Mouse (Mus musculus): Measurements from ENCODE around the gene Iqce. TPM values are rescaled to one million over a fixed set of nuclear protein-coding genes. Genes with fewer than 3 reads are reported as not detected.

The Iqce gene
- polyA plus RNA-seq, 1 experiment from 2014 or later: 29.4 TPM

- H3K27me3 ChIP-seq: no peaks in the 10 kb centered on the region
- no peaks in the 10 kb centered on the region for H3K36me3 ChIP-seq
- no peaks in the 10 kb centered on the region for H3K9me3 ChIP-seq
- H3K27ac ChIP-seq (replicated peaks): no peak overlapping the region
- peaks cover 13% of the 10 kb centered on the region for H3K4me1 ChIP-seq (replicated peaks)
- no peak overlapping the region for H3K9ac ChIP-seq
- 82% methylated on average over 15 of the region's 15 CpGs for WGBS
- H3K4me3 ChIP-seq: no peak overlapping the region
- H3K4me2 ChIP-seq: no peak overlapping the region
- ATAC-seq (ENCODE audit: low FRiP score, low read depth): no peak
Observed at GRCm38 (mm10) chr5:140654096-140654845, 47.9 kb downstream of the Iqce start.

- Histone ChIP-seq H3K4me2 (no peak overlapping the region), H3K27me3 (no peaks in the 10 kb centered on the region), H3K4me3 (no peak overlapping the region), H3K27ac (replicated peaks) (no peak overlapping the region), H3K9me3 (no peaks in the 10 kb centered on the region), H3K9ac (no peak overlapping the region), H3K36me3 (no peaks in the 10 kb centered on the region), H3K4me1 (replicated peaks) (peaks cover 14% of the 10 kb centered on the region)
- 63% methylated on average over 7 of the region's 7 CpGs for WGBS
- ATAC-seq (ENCODE audit: low FRiP score, low read depth): no peak
Observed at GRCm38 (mm10) chr5:140652587-140652986, 49.6 kb downstream of the Iqce start.

- Histone ChIP-seq H3K36me3 (no peaks in the 10 kb centered on the region), H3K4me2 (no peak overlapping the region), H3K4me1 (replicated peaks) (peaks cover 28% of the 10 kb centered on the region), H3K4me3 (no peak overlapping the region), H3K9ac (no peak overlapping the region), H3K9me3 (no peaks in the 10 kb centered on the region), H3K27ac (replicated peaks) (no peak overlapping the region), H3K27me3 (no peaks in the 10 kb centered on the region)
- ATAC-seq (ENCODE audit: low FRiP score, low read depth): no peak
- 69% methylated on average over 11 of the region's 11 CpGs for WGBS
Observed at GRCm38 (mm10) chr5:140651231-140651630, 50.9 kb downstream of the Iqce start.

GRCm38 (mm10) chr5:140649881-140650414 lies 52.2 kb downstream of the Iqce start:
- Histone ChIP-seq H3K4me3 (no peak overlapping the region), H3K27me3 (no peaks in the 10 kb centered on the region), H3K9me3 (no peaks in the 10 kb centered on the region), H3K27ac (replicated peaks) (peak overlapping the region; percentile 92), H3K9ac (peak overlapping the region; percentile 48), H3K4me1 (replicated peaks) (peaks cover 41% of the 10 kb centered on the region), H3K36me3 (no peaks in the 10 kb centered on the region), H3K4me2 (peak overlapping the region; percentile 83)
- ATAC-seq (ENCODE audit: low FRiP score, low read depth): no peak
- WGBS: 72% methylated on average over 7 of the region's 7 CpGs

- Histone ChIP-seq H3K9ac (peak overlapping the region; percentile 48), H3K9me3 (no peaks in the 10 kb centered on the region), H3K4me2 (peak overlapping the region; percentile 83), H3K4me1 (replicated peaks) (peaks cover 48% of the 10 kb centered on the region), H3K36me3 (no peaks in the 10 kb centered on the region; the same call in 1 of the 2 replicates), H3K27ac (replicated peaks) (peak overlapping the region; percentile 92), H3K4me3 (peak overlapping the region; percentile 96), H3K27me3 (no peaks in the 10 kb centered on the region)
- 3% methylated on average over 26 of the region's 26 CpGs for WGBS
- peak; percentile 94 for ATAC-seq (ENCODE audit: low FRiP score, low read depth)
Observed at GRCm38 (mm10) chr5:140649101-140649667, 53.0 kb downstream of the Iqce start.

GRCm38 (mm10) chr5:140648519-140649100 lies 53.6 kb downstream of the Iqce start, which contains the start of gene Ttyh3:
Gene Ttyh3 (minus strand): TSS chr5:140649031.
- H3K4me3 ChIP-seq: peak within 1 kb of the TSS; percentile 96
- peak within 1 kb of the TSS; percentile 83 for H3K4me2 ChIP-seq
- no peaks in the 10 kb centered on the region; the same call in 1 of the 2 replicates for H3K36me3 ChIP-seq
- peak within 1 kb of the TSS; percentile 100 for H3K9ac ChIP-seq
- H3K27me3 ChIP-seq: no peaks in the 10 kb centered on the region
- peaks cover 54% of the 10 kb centered on the region for H3K4me1 ChIP-seq (replicated peaks)
- H3K9me3 ChIP-seq: no peaks in the 10 kb centered on the region
- WGBS: 2% methylated on average over 47 of the region's 62 CpGs
- peak within 1 kb of the TSS; percentile 95 for H3K27ac ChIP-seq (replicated peaks)
- ATAC-seq (ENCODE audit: low FRiP score, low read depth): peak; percentile 2; the same call in 1 of the 2 replicates

- Histone ChIP-seq H3K27ac (replicated peaks) (peak overlapping the region; percentile 95), H3K27me3 (no peaks in the 10 kb centered on the region), H3K9ac (peak overlapping the region; percentile 100), H3K36me3 (no peaks in the 10 kb centered on the region; the same call in 1 of the 2 replicates), H3K9me3 (no peaks in the 10 kb centered on the region), H3K4me2 (peak overlapping the region; percentile 83), H3K4me3 (peak overlapping the region; percentile 96), H3K4me1 (replicated peaks) (peaks cover 60% of the 10 kb centered on the region)
- ATAC-seq (ENCODE audit: low FRiP score, low read depth): peak; percentile 55
- WGBS: 0% methylated on average over 13 of the region's 13 CpGs
Observed at GRCm38 (mm10) chr5:140647821-140648518, 54.2 kb downstream of the Iqce start.

GRCm38 (mm10) chr5:140647031-140647760 lies 55.0 kb downstream of the Iqce start:
- no peak for ATAC-seq (ENCODE audit: low FRiP score, low read depth)
- peak overlapping the region; percentile 95 for H3K27ac ChIP-seq (replicated peaks)
- 15% methylated on average over 13 of the region's 13 CpGs for WGBS
- no peaks in the 10 kb centered on the region; the same call in 1 of the 2 replicates for H3K36me3 ChIP-seq
- H3K9me3 ChIP-seq: no peaks in the 10 kb centered on the region
- peak overlapping the region; percentile 100 for H3K9ac ChIP-seq
- H3K4me1 ChIP-seq (replicated peaks): peaks cover 68% of the 10 kb centered on the region
- H3K4me3 ChIP-seq: peak overlapping the region; percentile 96
- no peaks in the 10 kb centered on the region for H3K27me3 ChIP-seq
- H3K4me2 ChIP-seq: peak overlapping the region; percentile 83

- no peaks in the 10 kb centered on the region for H3K27me3 ChIP-seq
- no peak for ATAC-seq (ENCODE audit: low FRiP score, low read depth)
- peak overlapping the region; percentile 83 for H3K4me2 ChIP-seq
- H3K4me1 ChIP-seq (replicated peaks): peaks cover 76% of the 10 kb centered on the region
- H3K9ac ChIP-seq: peak overlapping the region; percentile 100
- H3K27ac ChIP-seq (replicated peaks): peak overlapping the region; percentile 95
- no peaks in the 10 kb centered on the region for H3K9me3 ChIP-seq
- peak overlapping the region; percentile 96 for H3K4me3 ChIP-seq
- no peaks in the 10 kb centered on the region; the same call in 1 of the 2 replicates for H3K36me3 ChIP-seq
- WGBS: 71% methylated on average over 6 of the region's 6 CpGs
Observed at GRCm38 (mm10) chr5:140646171-140646570, 56.0 kb downstream of the Iqce start.

- no peaks in the 10 kb centered on the region; the same call in 1 of the 2 replicates for H3K36me3 ChIP-seq
- 0 out of 2 replicates have a peak overlapping the region, but pooled peaks have one; percentile 11 for H3K9ac ChIP-seq
- H3K4me2 ChIP-seq: peak overlapping the region; percentile 83
- H3K27ac ChIP-seq (replicated peaks): no peak overlapping the region
- ATAC-seq (ENCODE audit: low FRiP score, low read depth): no peak
- WGBS: 74% methylated on average over 4 of the region's 4 CpGs
- H3K4me3 ChIP-seq: peak overlapping the region; percentile 96
- no peaks in the 10 kb centered on the region for H3K9me3 ChIP-seq
- H3K4me1 ChIP-seq (replicated peaks): peaks cover 82% of the 10 kb centered on the region
- H3K27me3 ChIP-seq: no peaks in the 10 kb centered on the region
Observed at GRCm38 (mm10) chr5:140645454-140645853, 56.7 kb downstream of the Iqce start.

Measured in hindbrain, embryonic 15.5 days (tissue).